Mouse (Mus musculus) kidney, postnatal 0 days (tissue): ENCODE measurements around the gene Myh3. TPM values are rescaled to one million over a fixed set of nuclear protein-coding genes. Genes with fewer than 3 reads are reported as not detected.

ENCODE experiments used
- ATAC-seq: fragments of 200-750 bp; cut with Nextera tagmentation; replicated peaks from 2 replicates; pipeline ENCODE4 v1.8.0; 2017; ENCODE audit warnings: low read depth, moderate number of reproducible peaks, moderate TSS enrichment, moderate library complexity; ENCODE audit not compliant: low FRiP score
- DNase-seq: peaks from one replicate; pipeline ENCODE4 v3.0.0-alpha.2; 2016; ENCODE audit warnings: low spot score
- H3K27ac ChIP-seq: fragments of 300-500 bp; sonication (generic); 2 replicates; pipeline ENCODE4 v1.5.1; 2014; ENCODE audit warnings: mild to moderate bottlenecking
- H3K27me3 ChIP-seq: fragments of 300-500 bp; sonication (generic); 2 replicates; pipeline ENCODE4 v1.6.1; 2014; ENCODE audit warnings: low read length, mixed read lengths; ENCODE audit not compliant: insufficient read depth
- H3K36me3 ChIP-seq: fragments of 300-500 bp; sonication (generic); 2 replicates; pipeline ENCODE4 v1.6.1; 2014; ENCODE audit warnings: low read length, mixed read lengths; ENCODE audit not compliant: insufficient read depth
- H3K4me1 ChIP-seq: fragments of 300-500 bp; sonication (generic); replicated peaks from 2 replicates; pipeline ENCODE4 v1.6.1; 2014; ENCODE audit warnings: antibody characterized with exemption, low read length, mixed read lengths; ENCODE audit not compliant: insufficient read depth
- H3K4me2 ChIP-seq: fragments of 300-500 bp; sonication (generic); 2 replicates; pipeline ENCODE4 v1.6.1; 2014; ENCODE audit warnings: mild to moderate bottlenecking, low read length, moderate library complexity, mixed read lengths
- H3K4me3 ChIP-seq: fragments of 300-500 bp; sonication (generic); replicated peaks from 2 replicates; pipeline ENCODE4 v1.5.1; 2014; ENCODE audit warnings: low read depth, low read length
- H3K9ac ChIP-seq: fragments of 300-500 bp; sonication (generic); 2 replicates; pipeline ENCODE4 v1.6.1; 2014; ENCODE audit warnings: low read depth, low read length
- H3K9me3 ChIP-seq: fragments of 300-500 bp; sonication (generic); replicated peaks from 2 replicates; pipeline ENCODE4 v1.6.1; 2016; ENCODE audit warnings: low read length, inconsistent platforms, mixed read lengths
- CTCF ChIP-seq: IDR thresholded peaks from 2 replicates; pipeline ENCODE4 v1.5.1; 2016; ENCODE audit warnings: antibody characterized with exemption, low read depth, mild to moderate bottlenecking, moderate library complexity
- WGBS: fragments of 180-500 bp; shearing (Covaris S2); extraction: QIAGEN DNeasy Blood & Tissue Kit; methylation state at CpG from one replicate; pipeline ENCODE4 v1.1.7; 2014; 5-methylcytosine and 5-hydroxymethylcytosine counted together
- microRNA-seq: library from miRNA; unstranded; fragments of <30 nt; microRNA quantifications from one replicate; pipeline ENCODE4, GENCODE M21; 2016
- polyA plus RNA-seq: library from polyadenylated mRNA; unstranded; fragments of >200 nt; fragmentation: Nextera tagmentation; extraction: Ambion mirVana; gene quantifications from 2 replicates; pipeline ENCODE4 v1.2.1, GENCODE M21; 2015

The Myh3 gene
- polyA plus RNA-seq, 1 experiment from 2014 or later: 0.01 TPM

GRCm38 (mm10) chr11:67147283-67147921 lies 69.3 kb downstream of the Myh3 start:
- no peaks in the 10 kb centered on the region for H3K36me3 ChIP-seq
- no peaks in the 10 kb centered on the region for H3K9me3 ChIP-seq
- H3K27ac ChIP-seq: no peak overlapping the region
- no peaks in the 10 kb centered on the region for H3K4me1 ChIP-seq
- DNase-seq (no peak), ATAC-seq (no peak)
- WGBS: 91% methylated on average over 12 of the region's 12 CpGs
- H3K27me3 ChIP-seq: no peaks in the 10 kb centered on the region
- no peak for TF ChIP-seq CTCF
- no peak overlapping the region for H3K4me3 ChIP-seq
- H3K4me2 ChIP-seq: no peak overlapping the region
- H3K9ac ChIP-seq: no peak overlapping the region

DNA sequence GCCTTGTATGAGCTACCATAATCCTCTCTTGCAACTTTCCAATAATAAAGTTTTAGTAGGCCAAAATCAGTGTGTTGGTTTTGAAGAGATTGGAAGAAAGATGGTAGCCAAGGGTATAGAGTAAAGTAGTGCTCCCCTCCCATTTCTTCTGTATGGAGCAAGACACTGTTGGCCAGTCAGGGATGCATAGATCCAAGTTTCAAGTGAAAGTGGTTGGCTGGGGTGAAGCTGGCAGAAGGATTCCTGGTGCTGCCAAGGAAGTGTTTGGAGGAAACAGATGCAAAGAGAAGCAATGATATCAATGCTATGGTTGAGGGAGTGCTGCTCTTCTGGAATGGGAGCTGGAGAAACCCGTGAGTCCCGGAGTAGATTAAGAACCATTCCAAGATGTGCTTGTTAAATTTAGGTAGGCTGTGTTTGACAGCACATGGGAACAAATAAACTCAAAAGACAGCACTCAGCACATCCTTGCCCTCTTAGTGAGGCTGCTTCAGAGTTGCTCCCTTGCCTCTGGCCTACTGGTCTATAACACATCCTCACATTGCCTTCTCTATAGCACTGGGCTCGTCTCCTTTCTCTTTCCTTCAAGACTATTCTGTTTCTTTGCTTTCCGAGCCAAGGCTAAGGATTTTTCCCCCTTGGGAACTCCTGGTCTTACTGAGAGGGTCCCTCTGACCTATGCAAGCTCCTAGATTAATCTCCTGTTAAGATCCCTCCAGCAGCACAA lies 70.3 kb downstream of the Myh3 start:
- ATAC-seq (no peak), DNase-seq (no peak)
- H3K4me3 ChIP-seq: no peak overlapping the region
- no peaks in the 10 kb centered on the region for H3K9me3 ChIP-seq
- H3K4me2 ChIP-seq: no peak overlapping the region
- WGBS: 96% methylated on average over 4 of the region's 4 CpGs
- no peaks in the 10 kb centered on the region for H3K27me3 ChIP-seq
- H3K27ac ChIP-seq: no peak overlapping the region
- TF ChIP-seq CTCF: no peak
- no peaks in the 10 kb centered on the region for H3K4me1 ChIP-seq
- H3K36me3 ChIP-seq: no peaks in the 10 kb centered on the region
- no peak overlapping the region for H3K9ac ChIP-seq

GRCm38 (mm10) chr11:67150237-67150636 lies 72.1 kb downstream of the Myh3 start:
- no peaks in the 10 kb centered on the region for H3K36me3 ChIP-seq
- no peaks in the 10 kb centered on the region for H3K27me3 ChIP-seq
- no peak for ATAC-seq
- no peak overlapping the region for H3K27ac ChIP-seq
- no peak overlapping the region for H3K4me2 ChIP-seq
- 91% methylated on average over 2 of the region's 2 CpGs for WGBS
- H3K9ac ChIP-seq: no peak overlapping the region
- H3K9me3 ChIP-seq: no peaks in the 10 kb centered on the region
- no peak overlapping the region for H3K4me3 ChIP-seq
- no peak for TF ChIP-seq CTCF
- H3K4me1 ChIP-seq: no peaks in the 10 kb centered on the region
- no peak for DNase-seq

DNA sequence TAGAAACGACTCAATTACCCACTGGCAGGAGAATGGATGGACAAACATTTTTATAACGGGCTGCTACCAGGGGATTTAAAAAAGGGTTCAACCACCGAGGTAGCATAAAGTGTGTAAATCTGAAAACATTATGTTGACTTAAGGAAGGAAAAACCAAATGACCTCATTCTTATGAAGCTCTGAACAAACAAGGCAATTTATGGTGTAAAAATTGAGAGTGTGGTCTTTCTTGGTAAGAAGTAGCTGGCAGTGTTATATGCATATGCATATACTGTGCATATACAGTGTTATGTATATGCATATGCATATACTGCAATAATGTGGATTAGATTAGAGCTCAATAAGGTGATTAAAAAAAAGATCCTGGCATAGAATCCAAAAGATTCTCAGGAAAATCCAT lies 73.1 kb downstream of the Myh3 start:
- no peaks in the 10 kb centered on the region for H3K36me3 ChIP-seq
- no peaks in the 10 kb centered on the region for H3K9me3 ChIP-seq
- H3K27me3 ChIP-seq: no peaks in the 10 kb centered on the region
- no peak for DNase-seq
- H3K27ac ChIP-seq: no peak overlapping the region
- no peaks in the 10 kb centered on the region for H3K4me1 ChIP-seq
- no peak overlapping the region for H3K4me3 ChIP-seq
- no peak for TF ChIP-seq CTCF
- no peak overlapping the region for H3K4me2 ChIP-seq
- no peak overlapping the region for H3K9ac ChIP-seq
- ATAC-seq: no peak
- whole genome bisulfite sequencing: 66% methylated on average over 3 of the region's 3 CpGs

Small RNA genes lying within 50 kb of the gene (microRNA-seq; reads per million reads assigned to microRNA genes)
- gene Mir6923: not detected

Other genes with a start within 250 kb of the Myh3 start
- gene Pirt, start 166.3 kb upstream of the Myh3 start, polyA plus RNA-seq: 0.09 and 0.12 TPM in 2 replicates
- gene Tmem238l, start 121.7 kb upstream of the Myh3 start, polyA plus RNA-seq: 0.69 and 1.1 TPM in 2 replicates
- 1.5 and 1.8 TPM in 2 replicates for gene Tmem220, start 53.1 kb upstream of the Myh3 start, polyA plus RNA-seq
- 29.0 and 29.5 TPM in 2 replicates for gene Adprm, start 25.7 kb upstream of the Myh3 start, polyA plus RNA-seq
- gene Sco1, start 25.6 kb upstream of the Myh3 start, polyA plus RNA-seq: 16.0 and 16.7 TPM in 2 replicates
- gene Myh2, start 92.7 kb downstream of the Myh3 start, polyA plus RNA-seq: not detected in 2 replicates
- not detected in 2 replicates for gene Myh1, start 121.8 kb downstream of the Myh3 start, polyA plus RNA-seq
- gene Myh4, start 159.7 kb downstream of the Myh3 start, polyA plus RNA-seq: not detected in 2 replicates
- 0.03 and 0.05 TPM in 2 replicates for gene Myh8, start 198.8 kb downstream of the Myh3 start, polyA plus RNA-seq
- not detected in 2 replicates for gene Myh13, start 243.4 kb downstream of the Myh3 start, polyA plus RNA-seq